Mouse (Mus musculus) lung, embryonic 15.5 days (tissue): ENCODE results near the gene Olfr794. TPM values are rescaled to one million over a fixed set of nuclear protein-coding genes. Genes with fewer than 3 reads are reported as not detected.

Experiments used
- ATAC-seq: fragments of 200-750 bp; cut with Nextera tagmentation; 2 replicates; pipeline ENCODE4 v1.8.0; 2017; ENCODE audit warnings: moderate number of reproducible peaks, borderline replicate concordance; ENCODE audit not compliant: low FRiP score, low TSS enrichment; ENCODE audit errors: extremely low read depth
- H3K27ac ChIP-seq: fragments of 300-500 bp; sonication (generic); 2 replicates; pipeline ENCODE4 v1.5.1; 2015; ENCODE audit warnings: moderate library complexity, mild to moderate bottlenecking, inconsistent platforms
- H3K27me3 ChIP-seq: fragments of 300-500 bp; sonication (generic); 2 replicates; pipeline ENCODE4 v1.6.1; 2015; ENCODE audit warnings: inconsistent platforms
- H3K36me3 ChIP-seq: fragments of 300-500 bp; sonication (generic); 2 replicates; pipeline ENCODE4 v1.6.1; 2015; ENCODE audit warnings: inconsistent platforms
- H3K4me1 ChIP-seq: fragments of 300-500 bp; sonication (generic); 2 replicates; pipeline ENCODE4 v1.6.1; 2015; ENCODE audit warnings: inconsistent platforms
- H3K4me2 ChIP-seq: fragments of 300-500 bp; sonication (generic); 2 replicates; pipeline ENCODE4 v1.6.1; 2015; ENCODE audit warnings: inconsistent platforms, mild to moderate bottlenecking, moderate library complexity
- H3K4me3 ChIP-seq: fragments of 300-500 bp; sonication (generic); 2 replicates; pipeline ENCODE4 v1.5.1; 2015; ENCODE audit warnings: mild to moderate bottlenecking, inconsistent platforms
- H3K9ac ChIP-seq: fragments of 300-500 bp; sonication (generic); 2 replicates; pipeline ENCODE4 v1.6.1; 2015; ENCODE audit warnings: inconsistent platforms
- H3K9me3 ChIP-seq: fragments of 300-500 bp; sonication (generic); 2 replicates; pipeline ENCODE4 v1.6.1; 2016; ENCODE audit warnings: inconsistent platforms
- WGBS: fragments of 180-500 bp; shearing (Covaris S2); methylation state at CpG from one replicate; pipeline ENCODE4 v1.1.7; 2015; 5-methylcytosine and 5-hydroxymethylcytosine counted together
- microRNA-seq: library from miRNA; unstranded; fragments of <30 nt; microRNA quantifications from one replicate; pipeline ENCODE4, GENCODE M21; 2016
- polyA plus RNA-seq: library from polyadenylated mRNA; unstranded; fragments of >200 nt; fragmentation: Nextera tagmentation; extraction: Ambion mirVana; gene quantifications from 2 replicates; pipeline ENCODE4 v1.2.1, GENCODE M21; 2015

Gene Olfr794
- not detected in 2 replicates for polyA plus RNA-seq

DNA sequence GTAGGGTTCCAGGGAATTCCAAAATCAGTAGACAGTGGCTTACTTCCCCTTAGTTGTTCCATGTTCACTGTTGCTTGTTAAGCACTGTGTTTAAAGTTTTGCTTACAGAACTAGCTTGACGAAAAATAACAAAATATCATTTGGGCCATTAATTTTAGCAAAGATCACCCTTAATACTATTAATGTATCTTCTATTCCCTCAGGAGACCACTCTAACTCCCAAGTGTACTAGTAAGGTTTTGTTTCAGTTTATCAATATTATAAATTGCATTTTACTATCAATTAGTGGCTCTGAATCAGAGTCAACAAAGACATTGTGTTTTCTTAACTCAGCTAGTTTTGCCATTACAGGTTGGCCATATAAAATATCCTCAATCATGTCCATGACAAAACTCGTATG, at the start of gene Olfr794:
Gene Olfr794 (plus strand): TSS at position 301 of the 400 bp plus-strand sequence.
- Histone ChIP-seq H3K36me3 (no peaks in the 10 kb centered on the region), H3K27ac (no peak within 1 kb of the TSS), H3K4me2 (no peak within 1 kb of the TSS), H3K4me3 (no peak within 1 kb of the TSS), H3K9me3 (no peaks in the 10 kb centered on the region), H3K9ac (no peak within 1 kb of the TSS), H3K27me3 (no peaks in the 10 kb centered on the region), H3K4me1 (no peaks in the 10 kb centered on the region)
- WGBS = 68% methylated on average over 2 of the region's 2 CpGs
- ATAC-seq = no peak

GRCm38 (mm10) chr10:129521492-129521891, 46.0 kb upstream of the Olfr794 start, which contains the start of gene Olfr791:
Olfr791 (plus strand) TSS chr10:129521792.
- Histone ChIP-seq H3K9ac (no peak within 1 kb of the TSS), H3K36me3 (no peaks in the 10 kb centered on the region), H3K4me1 (no peaks in the 10 kb centered on the region), H3K4me2 (no peak within 1 kb of the TSS), H3K27ac (no peak within 1 kb of the TSS), H3K4me3 (no peak within 1 kb of the TSS), H3K9me3 (no peaks in the 10 kb centered on the region), H3K27me3 (no peaks in the 10 kb centered on the region)
- 52% methylated on average over 3 of the region's 3 CpGs for WGBS
- ATAC-seq = no peak

- no peaks in the 10 kb centered on the region for H3K36me3 ChIP-seq
- no peak within 1 kb of the TSS for H3K4me3 ChIP-seq
- ATAC-seq = no peak
- H3K9me3 ChIP-seq = no peaks in the 10 kb centered on the region
- no peak within 1 kb of the TSS for H3K4me2 ChIP-seq
- no peak within 1 kb of the TSS for H3K9ac ChIP-seq
- H3K27ac ChIP-seq = no peak within 1 kb of the TSS
- H3K27me3 ChIP-seq = no peaks in the 10 kb centered on the region
- no peaks in the 10 kb centered on the region for H3K4me1 ChIP-seq
- 84% methylated on average over 1 of the region's 1 CpGs for WGBS
Observed at GRCm38 (mm10) chr10:129538862-129539261, 28.6 kb upstream of the Olfr794 start, which contains the start of gene Olfr792. Olfr792 (plus strand) TSS chr10:129539162.

DNA sequence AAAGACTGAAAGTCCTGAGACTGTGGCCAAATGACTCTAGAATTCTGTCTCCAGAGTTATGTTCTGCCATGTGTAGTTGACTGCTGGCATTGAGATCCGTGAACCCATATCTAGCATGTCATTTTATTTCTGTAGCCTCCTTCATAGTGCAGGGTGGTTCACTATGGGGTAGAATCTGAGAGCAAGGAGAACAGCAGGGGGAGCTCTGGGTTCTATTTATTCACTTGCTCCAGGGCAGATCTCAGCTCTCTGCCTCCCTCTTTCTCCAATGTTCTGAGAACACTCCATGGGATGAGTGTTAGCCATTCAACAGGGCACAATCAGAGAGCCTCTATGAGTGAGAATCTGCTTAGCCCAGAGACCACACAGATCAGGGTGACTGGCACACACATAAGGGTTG, 18.1 kb upstream of the Olfr794 start:
- Histone ChIP-seq H3K27me3 (no peaks in the 10 kb centered on the region), H3K4me1 (no peaks in the 10 kb centered on the region), H3K36me3 (no peaks in the 10 kb centered on the region), H3K4me2 (no peak overlapping the region), H3K27ac (no peak overlapping the region), H3K4me3 (no peak overlapping the region), H3K9ac (no peak overlapping the region), H3K9me3 (no peaks in the 10 kb centered on the region)
- ATAC-seq = no peak
- WGBS = 42% methylated on average over 1 of the region's 1 CpGs

GRCm38 (mm10) chr10:129577066-129577465, 9.6 kb downstream of the Olfr794 start:
- Histone ChIP-seq H3K4me3 (no peak overlapping the region), H3K4me2 (no peak overlapping the region), H3K27ac (no peak overlapping the region), H3K4me1 (no peaks in the 10 kb centered on the region), H3K9ac (no peak overlapping the region), H3K9me3 (no peaks in the 10 kb centered on the region), H3K36me3 (no peaks in the 10 kb centered on the region), H3K27me3 (no peaks in the 10 kb centered on the region)
- WGBS = 67% methylated on average over 1 of the region's 1 CpGs
- ATAC-seq = no peak

DNA sequence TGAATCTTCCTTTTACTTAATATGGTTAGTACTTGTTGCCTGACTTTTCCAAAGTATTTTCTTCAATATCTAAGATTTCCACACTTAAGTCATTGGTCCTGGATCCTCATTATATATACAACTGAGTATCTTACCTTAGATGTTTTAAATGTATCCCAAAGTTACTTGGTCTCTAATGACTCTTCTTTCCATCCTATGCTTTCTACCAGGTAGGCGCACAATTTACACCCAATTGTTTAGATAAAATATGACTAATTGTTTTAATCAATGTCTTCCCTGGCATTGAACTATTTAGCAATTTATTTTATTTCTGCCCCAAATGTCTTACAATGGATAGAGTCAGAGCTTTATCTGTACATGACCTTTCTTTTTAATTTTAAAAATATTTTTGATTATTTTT, 45.0 kb downstream of the Olfr794 start, which contains the start of gene Olfr796:
Gene Olfr796 (minus strand): TSS at position 101 of the 400 bp plus-strand sequence.
- 91% methylated on average over 1 of the region's 1 CpGs for WGBS
- H3K27ac ChIP-seq = no peak within 1 kb of the TSS
- ATAC-seq = no peak
- no peak within 1 kb of the TSS for H3K4me3 ChIP-seq
- H3K4me2 ChIP-seq = no peak within 1 kb of the TSS
- no peaks in the 10 kb centered on the region for H3K4me1 ChIP-seq
- H3K9ac ChIP-seq = no peak within 1 kb of the TSS
- H3K36me3 ChIP-seq = no peaks in the 10 kb centered on the region
- H3K27me3 ChIP-seq = no peaks in the 10 kb centered on the region
- H3K9me3 ChIP-seq = no peaks in the 10 kb centered on the region

DNA sequence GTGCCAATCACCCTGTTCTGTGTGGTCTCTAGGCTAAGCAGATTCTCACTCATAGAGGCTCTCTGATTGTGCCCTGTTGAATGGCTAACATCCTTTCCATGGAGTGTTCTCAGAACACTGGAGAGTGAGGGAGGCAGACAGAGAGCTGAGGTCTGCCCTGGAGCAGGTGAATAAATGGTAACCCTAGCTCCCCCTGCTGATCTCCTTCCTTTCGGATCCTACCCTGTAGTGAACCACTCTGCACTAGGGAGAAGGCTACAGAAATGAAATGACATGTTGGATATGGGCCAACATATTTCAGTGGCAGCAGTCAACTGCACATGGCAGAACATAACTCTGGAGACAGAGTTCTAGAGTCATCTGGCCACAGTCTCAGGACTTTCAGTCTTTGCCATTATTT, 54.3 kb downstream of the Olfr794 start:
- H3K9me3 ChIP-seq = no peaks in the 10 kb centered on the region
- H3K4me2 ChIP-seq = no peak overlapping the region
- no peak overlapping the region for H3K4me3 ChIP-seq
- no peak for ATAC-seq
- 15% methylated on average over 1 of the region's 1 CpGs for whole genome bisulfite sequencing
- no peak overlapping the region for H3K27ac ChIP-seq
- no peaks in the 10 kb centered on the region for H3K4me1 ChIP-seq
- no peak overlapping the region for H3K9ac ChIP-seq
- H3K36me3 ChIP-seq = no peaks in the 10 kb centered on the region
- H3K27me3 ChIP-seq = no peaks in the 10 kb centered on the region

Small RNA genes within 50 kb of the gene (microRNA-seq; reads per million reads assigned to microRNA genes)
- gene Gm23252 = not detected

Other genes starting within 250 kb of the Olfr794 start
- gene Olfr780, start 249.5 kb upstream of the Olfr794 start, polyA plus RNA-seq = not detected in 2 replicates
- gene Olfr781, start 238.8 kb upstream of the Olfr794 start, polyA plus RNA-seq = not detected in 2 replicates
- not detected in 2 replicates for gene Olfr782, start 218.8 kb upstream of the Olfr794 start, polyA plus RNA-seq
- gene Olfr784, start 183.6 kb upstream of the Olfr794 start, polyA plus RNA-seq = 0.05 and 0.06 TPM in 2 replicates
- gene Olfr785, start 162.2 kb upstream of the Olfr794 start, polyA plus RNA-seq = not detected in 2 replicates
- gene Olfr786, start 140.3 kb upstream of the Olfr794 start, polyA plus RNA-seq = not detected in 2 replicates
- gene Olfr787, start 105.8 kb upstream of the Olfr794 start, polyA plus RNA-seq = not detected in 2 replicates
- not detected in 2 replicates for gene Olfr788, start 96.7 kb upstream of the Olfr794 start, polyA plus RNA-seq
- gene Olfr789, start 82.9 kb upstream of the Olfr794 start, polyA plus RNA-seq = not detected in 2 replicates
- not detected in 2 replicates for gene Olfr790, start 69.2 kb upstream of the Olfr794 start, polyA plus RNA-seq
- not detected in 2 replicates for gene Olfr791, start 45.9 kb upstream of the Olfr794 start, polyA plus RNA-seq
- gene Olfr792, start 28.5 kb upstream of the Olfr794 start, polyA plus RNA-seq = not detected in 2 replicates
- not detected in 2 replicates for gene Olfr796, start 44.9 kb downstream of the Olfr794 start, polyA plus RNA-seq
- gene Olfr798, start 60.3 kb downstream of the Olfr794 start, polyA plus RNA-seq = not detected in 2 replicates
- not detected in 2 replicates for gene Olfr799, start 69.8 kb downstream of the Olfr794 start, polyA plus RNA-seq
- not detected in 2 replicates for gene Olfr800, start 90.0 kb downstream of the Olfr794 start, polyA plus RNA-seq
- not detected in 2 replicates for gene Olfr801, start 106.2 kb downstream of the Olfr794 start, polyA plus RNA-seq
- gene Olfr802, start 120.5 kb downstream of the Olfr794 start, polyA plus RNA-seq = not detected in 2 replicates
- gene Olfr803, start 126.6 kb downstream of the Olfr794 start, polyA plus RNA-seq = not detected in 2 replicates
- gene Olfr804, start 135.6 kb downstream of the Olfr794 start, polyA plus RNA-seq = not detected in 2 replicates
- not detected in 2 replicates for gene Olfr805, start 161.7 kb downstream of the Olfr794 start, polyA plus RNA-seq
- not detected in 2 replicates for gene Olfr806, start 174.3 kb downstream of the Olfr794 start, polyA plus RNA-seq
- not detected in 2 replicates for gene Olfr807, start 190.1 kb downstream of the Olfr794 start, polyA plus RNA-seq
- not detected in 2 replicates for gene Olfr808, start 197.8 kb downstream of the Olfr794 start, polyA plus RNA-seq
- not detected in 2 replicates for gene Olfr809, start 207.0 kb downstream of the Olfr794 start, polyA plus RNA-seq
- gene Olfr810, start 227.3 kb downstream of the Olfr794 start, polyA plus RNA-seq = not detected in 2 replicates
- gene Olfr811, start 236.7 kb downstream of the Olfr794 start, polyA plus RNA-seq = not detected in 2 replicates